Mouse (Mus musculus): ENCODE data around the gene Dusp19. TPM values are rescaled to one million over a fixed set of nuclear protein-coding genes. Genes with fewer than 3 reads are reported as not detected.

Gene Dusp19
- polyA plus RNA-seq, 1 experiment from 2014 or later: 14.5 TPM

- H3K36me3 ChIP-seq: peaks cover 15% of the 10 kb centered on the region
- WGBS: 95% methylated on average over 2 of the region's 2 CpGs
Measured at GRCm38 (mm10) chr2:80662682-80663081, 45.8 kb downstream of the Dusp19 start.

GRCm38 (mm10) chr2:80667396-80667964 is 50.6 kb downstream of the Dusp19 start:
- Histone ChIP-seq H3K4me1 (no peaks in the 10 kb centered on the region), H3K27ac (no peak overlapping the region), H3K4me3 (no peak overlapping the region), H3K9me3 (no peaks in the 10 kb centered on the region), H3K27me3 (ENCODE audit: insufficient read depth, poor library complexity, severe bottlenecking) (no peaks in the 10 kb centered on the region), H3K36me3 (0 out of 2 replicates have a peak, but pooled peaks cover 3% of the 10 kb centered on the region)
- DNase-seq (ENCODE audit: low spot score): no peak
- 91% methylated on average over 5 of the region's 5 CpGs for WGBS

More at GRCm38 (mm10) chr2:80662682-80663081, 45.8 kb downstream of the Dusp19 start:
- Histone ChIP-seq H3K27me3 (ENCODE audit: insufficient read depth, poor library complexity, severe bottlenecking) (no peaks in the 10 kb centered on the region), H3K27ac (no peak overlapping the region), H3K4me3 (no peak overlapping the region), H3K4me1 (no peaks in the 10 kb centered on the region), H3K9me3 (no peaks in the 10 kb centered on the region)
- DNase-seq (ENCODE audit: low spot score): no peak

GRCm38 (mm10) chr2:80669868-80670666 is 53.2 kb downstream of the Dusp19 start:
- Histone ChIP-seq H3K27ac (no peak overlapping the region), H3K9me3 (no peaks in the 10 kb centered on the region), H3K27me3 (ENCODE audit: insufficient read depth, poor library complexity, severe bottlenecking) (no peaks in the 10 kb centered on the region), H3K4me3 (no peak overlapping the region), H3K36me3 (no peaks in the 10 kb centered on the region), H3K4me1 (no peaks in the 10 kb centered on the region)
- no peak for DNase-seq (ENCODE audit: low spot score)
- 78% methylated on average over 11 of the region's 11 CpGs for WGBS

DNA sequence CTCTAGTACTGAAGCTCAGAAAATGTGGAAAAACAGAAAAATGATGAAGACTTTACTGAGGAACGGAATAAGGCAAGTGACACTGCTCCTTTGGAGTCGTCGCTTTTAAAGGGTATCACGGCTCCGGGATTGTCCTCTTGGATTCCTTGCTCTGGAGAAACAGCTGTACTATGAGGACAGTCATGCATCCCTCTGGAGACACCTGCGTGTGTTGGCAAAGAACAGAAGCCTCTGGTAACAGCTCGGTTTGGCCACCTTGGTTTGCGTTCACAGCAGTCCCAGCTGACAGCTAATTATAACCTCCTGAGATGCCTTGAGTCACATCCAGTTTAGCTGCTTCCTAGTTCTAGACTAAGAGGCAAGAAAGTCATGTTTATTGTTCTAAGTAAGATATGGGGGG is 62.0 kb downstream of the Dusp19 start:
- H3K9me3 ChIP-seq: no peaks in the 10 kb centered on the region
- H3K27me3 ChIP-seq (ENCODE audit: insufficient read depth, poor library complexity, severe bottlenecking): no peaks in the 10 kb centered on the region
- no peaks in the 10 kb centered on the region for H3K36me3 ChIP-seq
- H3K4me3 ChIP-seq: no peak overlapping the region
- H3K4me1 ChIP-seq: no peaks in the 10 kb centered on the region
- DNase-seq (ENCODE audit: low spot score): no peak
- 77% methylated on average over 8 of the region's 8 CpGs for WGBS
- H3K27ac ChIP-seq: no peak overlapping the region

MicroRNA genes within 50 kb of the gene (microRNA counts, 519-probe panel; counts per million panel counts)
- microRNA mmu-miR-684: not detected

Small RNA genes within 50 kb of the gene (microRNA-seq; reads per million reads assigned to microRNA genes)
- not detected for gene Mir684-1

Other genes with a start within 250 kb of the Dusp19 start
- gene Frzb, start 169.4 kb upstream of the Dusp19 start, polyA plus RNA-seq (2016; fragmentation: Nextera tagmentation; extraction: Ambion mirVana): 8.1 and 8.9 TPM in 2 replicates
- 71.7 and 72.4 TPM in 2 replicates for gene Nckap1, start 35.7 kb upstream of the Dusp19 start, polyA plus RNA-seq (2016; fragmentation: Nextera tagmentation; extraction: Ambion mirVana)
- gene Nup35, start 191 bp downstream of the Dusp19 start, polyA plus RNA-seq (2016; fragmentation: Nextera tagmentation; extraction: Ambion mirVana): 33.7 and 44.5 TPM in 2 replicates

All from heart, embryonic 10.5 days (tissue).